Mouse (Mus musculus) midbrain, embryonic 11.5 days (tissue): ENCODE measurements at regions not wholly inside any gene's neighbourhood (a gene's known extent, or its start where the extent isn't known, plus 50 kb on each side); places are given as distances from the start of the nearest gene placed in this dataset.
"Not testable (repeated sequence)": the region's sequence is repeated elsewhere in the genome, so short reads cannot be mapped to it uniquely, and the experiment has no call there.

ENCODE experiments used
- ATAC-seq: fragments of 200-750 bp; cut with Nextera tagmentation; 2 replicates; pipeline ENCODE4 v1.8.0; 2017; ENCODE audit warnings: moderate TSS enrichment, moderate library complexity; ENCODE audit not compliant: low FRiP score
- DNase-seq: peaks from one replicate; pipeline ENCODE4 v3.0.0; 2015; ENCODE audit warnings: low spot score; ENCODE audit errors: missing footprints
- H3K27ac ChIP-seq: fragments of 300-500 bp; sonication (generic); 2 replicates; pipeline ENCODE4 v1.5.1; 2014; ENCODE audit warnings: low read depth, low read length
- H3K27me3 ChIP-seq: fragments of 300-500 bp; sonication (generic); 2 replicates; pipeline ENCODE4 v1.6.1; 2014; ENCODE audit warnings: mild to moderate bottlenecking, low read length, moderate library complexity, mixed read lengths; ENCODE audit not compliant: control insufficient read depth, insufficient read depth
- H3K36me3 ChIP-seq: fragments of 300-500 bp; sonication (generic); 2 replicates; pipeline ENCODE4 v1.6.1; 2014; ENCODE audit warnings: mild to moderate bottlenecking, low read length, moderate library complexity, mixed read lengths; ENCODE audit not compliant: control insufficient read depth, insufficient read depth
- H3K4me1 ChIP-seq: fragments of 300-500 bp; sonication (generic); 2 replicates; pipeline ENCODE4 v1.6.1; 2014; ENCODE audit warnings: low read length; ENCODE audit not compliant: control insufficient read depth, insufficient read depth
- H3K4me2 ChIP-seq: fragments of 300-500 bp; sonication (generic); 2 replicates; pipeline ENCODE4 v1.6.1; 2014; ENCODE audit warnings: mild to moderate bottlenecking, moderate library complexity
- H3K4me3 ChIP-seq: fragments of 300-500 bp; sonication (generic); 2 replicates; pipeline ENCODE4 v1.5.1; 2014; ENCODE audit warnings: low read depth, low read length
- H3K9ac ChIP-seq: fragments of 300-500 bp; sonication (generic); 2 replicates; pipeline ENCODE4 v1.6.1; 2014; ENCODE audit warnings: low read length
- H3K9me3 ChIP-seq: fragments of 300-500 bp; sonication (generic); 2 replicates; pipeline ENCODE4 v1.6.1; 2016; ENCODE audit warnings: low read length; ENCODE audit not compliant: control insufficient read depth
- WGBS: fragments of 180-500 bp; shearing (Covaris S2); extraction: QIAGEN DNeasy Blood & Tissue Kit; methylation state at CpG from one replicate; pipeline ENCODE4 v1.1.7; 2014; 5-methylcytosine and 5-hydroxymethylcytosine counted together

DNA sequence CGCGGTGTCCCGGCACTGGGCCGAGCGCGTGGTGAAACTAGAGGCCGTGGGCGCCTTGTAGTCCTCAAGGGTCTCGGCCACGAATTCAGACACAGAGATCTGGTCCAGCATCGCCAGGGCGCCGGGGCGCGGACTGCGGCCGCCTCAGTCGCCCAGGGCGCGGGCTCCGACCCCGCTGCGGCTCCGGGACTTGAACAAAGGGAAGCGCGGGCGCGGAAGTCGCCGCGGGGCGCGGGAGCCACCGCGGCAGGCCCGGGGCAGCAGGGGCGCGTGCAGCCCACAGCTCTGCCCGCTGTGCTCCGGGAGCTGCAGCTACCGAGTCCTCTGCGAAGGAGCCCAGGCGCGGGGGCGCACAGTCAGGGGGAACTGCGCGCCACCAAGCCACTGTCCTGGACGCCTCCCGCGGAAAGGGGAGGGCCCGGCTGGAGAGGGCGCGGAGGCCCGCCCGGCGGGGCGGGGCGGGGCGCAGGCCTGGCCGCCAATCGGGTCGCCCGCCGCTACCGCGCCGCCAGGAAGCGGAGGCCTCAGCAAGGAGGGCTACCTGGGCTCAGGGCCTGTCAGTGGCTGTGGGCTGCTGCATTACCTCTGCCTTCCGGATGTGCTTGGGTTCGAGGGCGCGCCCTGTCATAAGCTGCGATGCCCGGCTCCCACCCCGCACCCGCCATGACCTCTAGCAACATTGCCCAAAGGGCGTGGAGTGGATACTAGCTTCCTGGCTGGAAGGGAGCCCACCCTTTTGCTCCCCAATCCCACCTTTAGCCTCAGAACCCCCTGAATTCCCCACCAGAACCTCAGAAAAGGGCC, 155.2 kb upstream of the 9030624G23Rik start:
- not testable (repeated sequence) for H3K9me3 ChIP-seq, ATAC-seq, H3K4me1 ChIP-seq, H3K27ac ChIP-seq, H3K36me3 ChIP-seq, H3K27me3 ChIP-seq
- peak overlapping the region; percentile 65 for H3K9ac ChIP-seq
- peak overlapping the region; percentile 44 for H3K4me3 ChIP-seq
- WGBS, result 1% methylated on average over 48 of the region's 77 CpGs
- DNase-seq, result peak; percentile 87
- peak overlapping the region; percentile 43 for H3K4me2 ChIP-seq
